Mouse (Mus musculus) heart, embryonic 13.5 days (tissue): ENCODE measurements around the gene Ippk. TPM values are rescaled to one million over a fixed set of nuclear protein-coding genes. Genes with fewer than 3 reads are reported as not detected.

Experiments used
- ATAC-seq: fragments of 200-750 bp; cut with Nextera tagmentation; 2 replicates; pipeline ENCODE4 v1.8.0; 2017; ENCODE audit warnings: moderate TSS enrichment; ENCODE audit not compliant: insufficient number of reproducible peaks, low FRiP score, low TSS enrichment; ENCODE audit errors: extremely low read depth
- H3K27ac ChIP-seq: fragments of 300-500 bp; sonication (generic); replicated peaks from 2 replicates; pipeline ENCODE4 v1.5.1; 2015; ENCODE audit warnings: moderate library complexity, mild to moderate bottlenecking, inconsistent platforms
- H3K27me3 ChIP-seq: fragments of 300-500 bp; sonication (generic); replicated peaks from 2 replicates; pipeline ENCODE4 v1.6.1; 2015; ENCODE audit warnings: mild to moderate bottlenecking, inconsistent platforms
- H3K36me3 ChIP-seq: fragments of 300-500 bp; sonication (generic); 2 replicates; pipeline ENCODE4 v1.6.1; 2015; ENCODE audit warnings: mild to moderate bottlenecking, inconsistent platforms
- H3K4me1 ChIP-seq: fragments of 300-500 bp; sonication (generic); 2 replicates; pipeline ENCODE4 v1.6.1; 2015; ENCODE audit warnings: inconsistent platforms
- H3K4me2 ChIP-seq: fragments of 300-500 bp; sonication (generic); 2 replicates; pipeline ENCODE4 v1.6.1; 2015; ENCODE audit warnings: inconsistent platforms, mild to moderate bottlenecking, moderate library complexity
- H3K4me3 ChIP-seq: fragments of 300-500 bp; sonication (generic); 2 replicates; pipeline ENCODE4 v1.5.1; 2015; ENCODE audit warnings: moderate library complexity, mild to moderate bottlenecking, inconsistent platforms
- H3K9ac ChIP-seq: fragments of 300-500 bp; sonication (generic); 2 replicates; pipeline ENCODE4 v1.6.1; 2015; ENCODE audit warnings: inconsistent platforms, mild to moderate bottlenecking, moderate library complexity
- H3K9me3 ChIP-seq: fragments of 300-500 bp; sonication (generic); 2 replicates; pipeline ENCODE4 v1.6.1; 2016; ENCODE audit warnings: inconsistent platforms
- WGBS: fragments of 180-500 bp; shearing (Covaris S2); methylation state at CpG from one replicate; pipeline ENCODE4 v1.1.7; 2015; ENCODE audit warnings: mixed read lengths; 5-methylcytosine and 5-hydroxymethylcytosine counted together
- polyA plus RNA-seq: library from polyadenylated mRNA; unstranded; fragments of >200 nt; fragmentation: Nextera tagmentation; extraction: Ambion mirVana; gene quantifications from 2 replicates; pipeline ENCODE4 v1.2.1, GENCODE M21; 2015

Gene Ippk
- polyA plus RNA-seq, 1 experiment from 2014 or later: 11.5 TPM

DNA sequence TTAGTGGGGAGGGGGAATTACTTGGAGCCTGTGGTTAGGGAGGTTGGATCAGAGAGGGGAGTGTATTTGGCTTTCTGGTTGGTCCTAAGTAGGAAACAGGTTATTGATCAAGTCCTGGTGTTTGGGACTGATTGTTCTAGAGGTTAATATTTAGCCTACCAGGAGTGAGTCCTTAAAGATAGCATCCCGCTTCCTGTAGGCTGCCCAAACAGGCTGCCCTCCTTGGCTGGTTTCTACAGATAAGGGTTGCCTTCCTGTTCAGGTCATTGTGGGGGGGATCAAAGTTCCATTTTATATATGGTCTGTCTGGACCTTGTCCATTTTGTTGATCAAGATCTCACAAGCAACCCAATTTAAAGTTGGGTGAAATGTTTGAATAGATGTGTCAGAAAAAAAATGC is 27.5 kb upstream of the Ippk start:
- Histone ChIP-seq H3K4me2 (no peak overlapping the region), H3K4me3 (no peak overlapping the region), H3K9me3 (no peaks in the 10 kb centered on the region), H3K36me3 (peaks cover 23% of the 10 kb centered on the region), H3K4me1 (peaks cover 13% of the 10 kb centered on the region; the same call in 1 of the 2 replicates), H3K27me3 (no peaks in the 10 kb centered on the region), H3K27ac (no peak overlapping the region), H3K9ac (no peak overlapping the region)
- 56% methylated on average over 1 of the region's 1 CpGs for WGBS
- no peak for ATAC-seq

DNA sequence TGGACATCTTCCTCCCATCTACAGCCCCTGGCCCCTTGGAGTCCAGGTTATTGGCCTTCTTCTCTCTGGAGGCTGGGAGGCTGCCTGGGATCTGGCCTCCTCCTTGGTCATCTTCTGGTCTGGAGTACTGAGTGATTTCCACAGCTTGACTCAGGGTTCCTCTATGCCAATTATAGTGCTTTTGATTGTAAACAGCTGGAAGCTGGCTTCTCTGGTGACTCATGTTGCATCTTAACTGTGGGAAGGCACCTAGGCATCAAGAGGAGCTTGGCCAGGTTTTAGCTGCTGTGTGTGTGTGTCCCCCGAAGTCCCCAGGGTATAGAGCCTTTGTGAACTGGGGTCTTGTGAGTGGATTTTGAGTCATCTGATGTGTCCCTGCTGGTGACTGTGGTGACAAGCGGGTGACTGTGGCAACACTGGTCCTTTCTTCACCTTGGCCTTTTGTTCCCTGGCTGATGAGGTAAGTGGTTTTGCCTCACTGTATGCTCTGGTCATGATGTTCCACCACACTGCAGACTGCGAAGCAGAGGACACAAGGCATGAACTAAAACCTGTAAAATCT is 26.1 kb upstream of the Ippk start:
- no peak overlapping the region for H3K4me3 ChIP-seq
- ATAC-seq: no peak
- H3K27ac ChIP-seq: no peak overlapping the region
- no peak overlapping the region for H3K9ac ChIP-seq
- H3K9me3 ChIP-seq: no peaks in the 10 kb centered on the region
- WGBS: 88% methylated on average over 3 of the region's 3 CpGs
- no peak overlapping the region for H3K4me2 ChIP-seq
- peaks cover 15% of the 10 kb centered on the region; the same call in 1 of the 2 replicates for H3K36me3 ChIP-seq
- no peaks in the 10 kb centered on the region for H3K27me3 ChIP-seq
- H3K4me1 ChIP-seq: peaks cover 13% of the 10 kb centered on the region; the same call in 1 of the 2 replicates

DNA sequence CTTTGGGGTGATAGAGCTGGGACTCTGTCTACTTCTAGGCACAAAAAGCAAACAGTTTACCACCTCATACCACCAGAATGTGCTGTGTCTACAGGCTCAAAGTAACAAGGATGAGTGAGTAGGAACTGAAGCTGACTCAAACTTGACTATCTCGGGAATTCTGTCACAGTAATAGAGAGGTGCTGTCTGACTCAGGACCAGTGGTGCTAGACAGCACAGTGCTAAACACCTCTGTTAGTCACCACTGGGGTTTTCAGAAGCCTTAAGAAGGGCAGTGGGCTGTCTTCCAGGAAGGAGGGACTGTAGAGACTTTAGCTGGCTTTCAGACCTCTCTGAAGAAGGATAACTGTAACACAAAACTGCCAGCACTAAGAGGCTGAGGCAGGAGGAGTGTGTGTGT is 24.3 kb upstream of the Ippk start:
- Histone ChIP-seq H3K27me3 (no peaks in the 10 kb centered on the region), H3K4me1 (peaks cover 13% of the 10 kb centered on the region; the same call in 1 of the 2 replicates), H3K9me3 (no peaks in the 10 kb centered on the region), H3K27ac (no peak overlapping the region), H3K4me3 (no peak overlapping the region), H3K36me3 (no peaks in the 10 kb centered on the region), H3K9ac (no peak overlapping the region), H3K4me2 (no peak overlapping the region)
- no peak for ATAC-seq
- 50% methylated on average over 1 of the region's 1 CpGs for WGBS

DNA sequence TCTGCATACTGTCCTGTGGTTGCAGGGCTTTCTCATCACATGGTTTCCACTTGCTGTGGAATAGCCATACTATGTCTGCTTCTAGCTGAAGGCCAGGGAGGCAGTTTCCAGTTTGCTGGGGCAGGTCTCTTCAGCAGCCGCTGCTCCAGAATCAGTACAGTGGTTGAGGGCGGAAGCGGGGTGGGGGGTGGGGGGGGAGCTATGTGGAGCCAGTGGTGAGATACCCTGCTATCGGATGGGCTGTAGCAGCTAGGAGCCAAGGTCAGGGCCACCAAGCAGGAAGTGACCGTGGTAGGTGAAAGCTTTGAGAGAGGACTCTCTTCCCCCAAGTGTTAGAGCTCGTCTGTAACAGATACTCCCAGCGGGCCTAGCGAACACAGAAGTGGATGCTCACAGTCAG is 22.9 kb upstream of the Ippk start:
- WGBS: 70% methylated on average over 8 of the region's 8 CpGs
- Histone ChIP-seq H3K27me3 (no peaks in the 10 kb centered on the region), H3K36me3 (no peaks in the 10 kb centered on the region), H3K9me3 (no peaks in the 10 kb centered on the region), H3K4me3 (no peak overlapping the region), H3K9ac (no peak overlapping the region), H3K4me2 (no peak overlapping the region), H3K27ac (no peak overlapping the region), H3K4me1 (peaks cover 13% of the 10 kb centered on the region; the same call in 1 of the 2 replicates)
- ATAC-seq: no peak

DNA sequence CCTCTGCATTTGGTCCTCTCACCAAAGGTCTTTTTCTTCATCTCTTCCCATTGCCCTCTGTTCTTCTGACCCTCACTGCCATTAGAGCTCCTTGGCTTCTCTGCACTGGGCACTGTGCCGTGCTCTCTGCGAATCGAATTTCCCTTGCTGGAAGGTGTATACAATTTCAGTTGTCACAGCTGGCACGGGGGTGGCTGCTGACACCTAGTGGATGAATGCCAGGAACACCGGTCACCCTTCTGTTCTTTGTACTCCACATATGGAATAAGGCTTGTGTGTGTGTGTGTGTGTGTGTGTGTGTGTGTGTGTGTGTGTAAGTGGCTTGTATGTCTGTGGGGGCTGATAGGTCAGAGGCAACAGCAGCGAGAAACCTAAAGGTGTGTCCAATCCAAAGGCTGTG is 20.9 kb upstream of the Ippk start:
- Histone ChIP-seq H3K4me1 (peaks cover 9% of the 10 kb centered on the region; the same call in 1 of the 2 replicates), H3K9ac (no peak overlapping the region), H3K4me2 (no peak overlapping the region), H3K36me3 (no peaks in the 10 kb centered on the region), H3K27ac (no peak overlapping the region), H3K9me3 (no peaks in the 10 kb centered on the region), H3K4me3 (no peak overlapping the region), H3K27me3 (no peaks in the 10 kb centered on the region)
- no peak; the same call in 1 of the 2 replicates for ATAC-seq
- WGBS: 42% methylated on average over 6 of the region's 6 CpGs

DNA sequence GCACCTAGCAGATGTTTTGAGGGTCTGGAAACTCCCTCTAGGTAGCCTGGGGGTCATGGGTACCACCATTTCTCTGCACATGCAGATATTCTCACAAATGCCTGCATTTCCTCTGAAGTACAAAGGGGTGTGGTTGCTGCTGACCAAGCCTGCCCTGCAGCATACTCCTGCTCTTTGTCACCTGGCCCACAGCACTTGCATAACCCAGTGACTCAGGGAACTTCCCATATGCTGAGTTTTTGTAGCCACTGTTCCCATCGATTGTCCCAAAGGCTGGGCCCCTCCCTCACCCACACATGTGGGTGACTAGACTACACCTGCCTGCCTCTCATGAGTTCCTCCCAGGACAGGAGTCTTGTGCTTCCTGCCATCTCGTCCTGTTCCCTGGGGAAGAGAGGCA is 18.4 kb upstream of the Ippk start:
- Histone ChIP-seq H3K27ac (no peak overlapping the region), H3K9ac (no peak overlapping the region), H3K4me2 (no peak overlapping the region), H3K4me1 (no peaks in the 10 kb centered on the region), H3K36me3 (no peaks in the 10 kb centered on the region), H3K4me3 (no peak overlapping the region), H3K9me3 (no peaks in the 10 kb centered on the region), H3K27me3 (no peaks in the 10 kb centered on the region)
- no peak for ATAC-seq
- 59% methylated on average over 2 of the region's 2 CpGs for WGBS

DNA sequence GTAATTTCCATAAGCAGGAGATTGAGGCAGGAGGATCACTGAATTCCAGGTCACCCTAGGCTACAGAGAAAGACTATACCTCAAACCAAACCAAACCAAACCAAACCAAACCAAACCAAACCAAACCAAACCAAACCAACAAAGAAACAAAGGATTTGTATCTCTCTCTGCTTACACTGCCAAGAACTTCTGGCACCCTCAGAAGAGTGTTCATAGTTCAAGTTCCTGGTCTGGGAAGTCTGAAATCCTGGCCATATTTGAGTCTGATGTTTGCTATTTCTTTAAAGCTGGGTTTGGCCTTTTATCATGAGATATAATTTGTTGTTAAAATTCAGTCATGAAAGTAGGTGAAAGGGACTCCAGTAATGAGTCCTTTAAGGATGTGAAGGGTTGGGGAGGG is 13.3 kb upstream of the Ippk start:
- Histone ChIP-seq H3K4me1 (no peaks in the 10 kb centered on the region), H3K27me3 (peaks cover under 1% of the 10 kb centered on the region; the same call in 1 of the 2 replicates), H3K27ac (no peak overlapping the region), H3K9ac (no peak overlapping the region), H3K36me3 (no peaks in the 10 kb centered on the region), H3K4me2 (no peak overlapping the region), H3K9me3 (no peaks in the 10 kb centered on the region), H3K4me3 (no peak overlapping the region)
- ATAC-seq: no peak

DNA sequence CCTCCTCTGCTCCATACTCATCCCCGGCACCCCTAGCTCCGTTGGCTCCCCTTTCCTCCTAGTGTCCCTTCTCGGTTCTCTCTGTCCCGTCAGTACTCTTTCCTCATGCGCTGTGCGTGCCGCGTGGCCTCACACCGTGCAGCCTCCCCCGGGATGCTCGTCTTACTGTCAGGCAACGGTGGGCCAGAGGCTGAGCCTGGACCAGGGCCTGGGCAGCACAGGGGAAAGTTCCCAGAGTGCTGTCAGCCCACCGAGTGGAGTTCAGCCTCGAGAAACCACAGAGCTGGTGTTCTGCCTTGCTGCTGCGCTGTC is 513 bp downstream of the Ippk start:
- peak overlapping the region; percentile 90 for H3K9ac ChIP-seq
- H3K27me3 ChIP-seq: peaks cover 8% of the 10 kb centered on the region; the same call in 1 of the 2 replicates
- no peaks in the 10 kb centered on the region for H3K9me3 ChIP-seq
- ATAC-seq: no peak
- H3K27ac ChIP-seq: peak overlapping the region; percentile 78
- peak overlapping the region; percentile 99 for H3K4me2 ChIP-seq
- peak overlapping the region; percentile 93 for H3K4me3 ChIP-seq
- H3K36me3 ChIP-seq: no peaks in the 10 kb centered on the region
- 1% methylated on average over 15 of the region's 15 CpGs for WGBS
- peaks cover 29% of the 10 kb centered on the region for H3K4me1 ChIP-seq

DNA sequence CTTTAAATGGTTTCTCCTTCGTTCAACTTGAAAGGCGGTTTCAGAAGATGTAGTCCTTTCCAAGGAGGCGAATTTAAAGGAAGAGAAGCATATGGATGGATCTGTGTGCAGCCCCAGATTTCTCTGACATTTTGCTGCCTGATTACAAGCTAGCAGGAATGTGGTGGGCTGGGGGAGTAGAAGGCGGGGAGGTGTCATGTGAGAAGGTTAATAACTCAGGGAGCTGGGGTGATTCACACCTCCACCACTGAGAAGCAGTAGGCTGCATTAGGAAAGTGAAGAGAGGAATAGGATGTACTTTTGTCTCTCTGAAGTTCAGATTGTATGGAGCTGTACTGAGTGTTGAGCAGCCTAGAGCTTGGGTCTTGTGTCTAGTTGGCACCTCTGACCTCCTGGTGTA is 910 bp downstream of the Ippk start:
- H3K9ac ChIP-seq: peak overlapping the region; percentile 90
- no peaks in the 10 kb centered on the region for H3K36me3 ChIP-seq
- peaks cover 8% of the 10 kb centered on the region; the same call in 1 of the 2 replicates for H3K27me3 ChIP-seq
- no peak for ATAC-seq
- 17% methylated on average over 4 of the region's 4 CpGs for WGBS
- no peak overlapping the region for H3K27ac ChIP-seq
- H3K4me3 ChIP-seq: peak overlapping the region; percentile 93
- peak overlapping the region; percentile 99 for H3K4me2 ChIP-seq
- H3K4me1 ChIP-seq: peaks cover 33% of the 10 kb centered on the region
- no peaks in the 10 kb centered on the region for H3K9me3 ChIP-seq

DNA sequence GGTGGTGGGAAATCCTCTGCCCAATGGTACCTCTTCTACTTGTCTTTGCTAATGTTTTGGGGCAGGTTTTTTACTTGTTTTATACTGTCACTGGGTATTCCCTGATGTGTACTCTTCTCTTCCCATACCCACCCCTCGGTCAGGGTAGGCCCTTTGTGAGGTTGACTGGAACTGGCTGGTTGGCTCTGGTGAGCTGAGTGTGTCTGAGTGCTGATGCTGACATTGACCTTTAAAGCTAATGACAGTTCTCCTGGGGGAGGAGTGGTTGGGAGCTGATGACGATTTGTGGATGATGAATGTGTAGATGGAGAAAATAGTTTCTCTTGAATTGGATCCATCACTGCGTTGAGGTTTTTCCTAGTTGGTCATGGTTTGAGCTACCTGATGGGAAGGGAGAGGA is 5.7 kb downstream of the Ippk start:
- 79% methylated on average over 3 of the region's 3 CpGs for whole genome bisulfite sequencing
- Histone ChIP-seq H3K9me3 (no peaks in the 10 kb centered on the region), H3K36me3 (no peaks in the 10 kb centered on the region), H3K4me3 (no peak overlapping the region), H3K9ac (no peak overlapping the region), H3K4me1 (peaks cover 58% of the 10 kb centered on the region), H3K27ac (no peak overlapping the region), H3K27me3 (no peaks in the 10 kb centered on the region), H3K4me2 (no peak overlapping the region)
- no peak for ATAC-seq

DNA sequence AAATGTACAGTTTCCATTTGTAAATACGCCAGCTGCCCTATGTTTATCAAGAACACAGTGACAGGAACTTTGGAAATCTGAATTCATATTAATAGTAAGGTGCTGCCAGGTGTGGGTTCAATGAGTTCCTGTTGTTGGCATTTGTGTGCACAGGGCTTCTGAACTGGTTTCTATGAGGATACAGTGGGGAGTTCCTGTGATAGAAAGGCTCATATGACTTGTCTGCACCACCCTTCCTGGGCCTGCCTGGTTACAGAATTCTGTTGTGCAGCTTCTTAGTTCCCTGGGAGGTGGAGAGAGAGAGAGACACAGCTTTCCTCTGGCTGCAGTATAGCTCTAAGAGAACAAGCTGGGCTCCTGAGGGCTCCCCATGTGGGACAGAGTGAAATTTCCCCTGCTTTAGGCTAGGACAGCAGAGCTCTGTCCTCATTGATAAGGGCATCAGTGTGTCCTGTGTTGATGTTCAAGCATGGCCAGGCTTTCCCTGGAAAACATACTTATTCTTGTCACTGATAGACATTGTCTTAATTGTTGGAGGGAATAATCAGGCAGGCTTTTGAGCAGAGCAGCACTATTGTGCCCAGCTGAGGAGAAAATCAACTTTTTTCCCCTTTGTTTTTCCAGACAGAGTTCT is 7.1 kb downstream of the Ippk start:
- ATAC-seq: no peak
- Histone ChIP-seq H3K4me3 (no peak overlapping the region), H3K4me2 (no peak overlapping the region), H3K27me3 (no peaks in the 10 kb centered on the region), H3K4me1 (peaks cover 44% of the 10 kb centered on the region), H3K9me3 (no peaks in the 10 kb centered on the region), H3K27ac (no peak overlapping the region), H3K36me3 (peaks cover 13% of the 10 kb centered on the region), H3K9ac (no peak overlapping the region)
- 76% methylated on average over 1 of the region's 1 CpGs for WGBS

DNA sequence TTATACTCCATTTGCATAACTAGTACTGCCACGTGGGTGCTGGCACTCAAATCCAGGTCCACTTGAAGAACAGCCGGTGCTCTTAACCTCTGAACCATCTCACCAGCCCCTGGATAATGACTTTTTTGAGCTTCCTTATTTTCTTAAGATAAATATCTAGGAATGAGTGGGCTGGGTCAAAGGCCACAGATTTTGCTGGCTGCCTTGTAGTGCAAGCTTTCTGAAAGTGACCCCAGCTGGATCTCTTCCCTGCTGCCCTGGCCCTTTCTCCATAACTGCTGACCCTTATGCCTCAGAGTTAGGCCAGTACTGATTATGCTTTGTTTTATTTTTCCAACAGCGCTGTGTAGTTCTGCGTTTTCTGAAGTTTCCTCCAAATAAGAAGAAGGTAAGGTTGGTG is 9.5 kb downstream of the Ippk start:
- no peaks in the 10 kb centered on the region for H3K9me3 ChIP-seq
- ATAC-seq: no peak
- no peaks in the 10 kb centered on the region for H3K27me3 ChIP-seq
- H3K4me2 ChIP-seq: no peak overlapping the region
- no peak overlapping the region for H3K9ac ChIP-seq
- peaks cover 36% of the 10 kb centered on the region for H3K36me3 ChIP-seq
- peaks cover 42% of the 10 kb centered on the region for H3K4me1 ChIP-seq
- no peak overlapping the region for H3K27ac ChIP-seq
- WGBS: 66% methylated on average over 4 of the region's 4 CpGs
- no peak overlapping the region for H3K4me3 ChIP-seq
